Mouse (Mus musculus) skeletal muscle tissue, adult 2 months (tissue): ENCODE measurements at regions not wholly inside any gene's neighbourhood (a gene's known extent, or its start where the extent isn't known, plus 50 kb on each side); places are given as distances from the start of the nearest gene placed in this dataset.

Experiments used
- DNase-seq: peaks from one replicate; pipeline ENCODE4 v3.0.0-alpha.2; 2012; ENCODE audit warnings: low read depth, low spot score

DNA sequence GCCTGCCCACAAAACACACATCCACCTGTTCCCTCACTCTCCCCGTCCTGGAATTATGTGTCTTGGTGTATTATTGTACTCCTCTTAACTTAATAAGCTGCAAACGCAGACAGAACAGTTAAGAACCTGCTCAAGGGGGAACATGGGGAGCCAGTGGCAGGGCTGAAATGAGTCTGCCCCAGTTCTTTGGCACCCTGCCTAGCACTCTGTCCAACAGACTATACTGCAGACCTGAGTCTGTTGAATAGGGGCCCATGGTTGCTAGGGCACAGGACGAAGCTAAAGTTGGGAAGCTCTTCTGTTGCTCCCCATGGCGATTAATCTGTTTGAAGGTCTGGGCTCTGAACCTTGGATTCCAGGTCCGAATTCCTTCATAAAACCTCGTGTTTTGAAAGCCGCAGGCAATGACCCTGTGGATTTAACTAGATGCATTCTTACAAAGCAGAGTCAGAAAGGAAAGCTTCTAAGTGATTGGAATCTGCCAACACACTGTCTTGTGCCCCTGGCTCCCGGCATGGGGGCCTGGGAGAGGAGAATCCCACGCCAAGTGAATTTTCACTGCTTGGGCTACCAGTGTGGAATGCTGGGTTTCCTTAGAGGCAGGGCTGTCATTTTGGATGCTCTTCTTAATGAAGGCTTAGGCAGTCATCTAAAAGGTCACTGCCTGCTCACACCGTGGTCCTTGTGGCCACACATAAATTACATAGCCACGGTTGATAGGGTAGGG is 479.3 kb downstream of the Nedd1 start:
- DNase-seq, result no peak

DNA sequence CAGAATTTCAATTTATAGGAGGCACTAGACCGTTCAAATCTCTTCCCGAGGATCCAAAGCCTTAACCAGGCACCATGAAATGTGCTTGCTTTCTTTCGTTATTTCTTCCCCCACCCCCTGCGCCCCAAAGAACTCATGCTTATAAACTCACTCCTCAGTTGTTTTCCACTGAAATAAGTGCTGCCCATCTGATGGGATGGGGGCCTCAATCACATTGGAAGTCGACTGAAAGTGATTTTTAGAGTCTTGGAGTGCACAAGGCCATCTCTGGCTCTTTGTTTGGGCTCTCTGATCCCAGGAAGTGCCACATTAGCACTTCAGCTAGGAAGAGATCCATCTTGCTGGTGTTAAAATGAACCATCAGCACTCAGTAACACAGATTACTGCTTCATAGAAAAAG is 484.3 kb downstream of the Nedd1 start:
- DNase-seq, result no peak

DNA sequence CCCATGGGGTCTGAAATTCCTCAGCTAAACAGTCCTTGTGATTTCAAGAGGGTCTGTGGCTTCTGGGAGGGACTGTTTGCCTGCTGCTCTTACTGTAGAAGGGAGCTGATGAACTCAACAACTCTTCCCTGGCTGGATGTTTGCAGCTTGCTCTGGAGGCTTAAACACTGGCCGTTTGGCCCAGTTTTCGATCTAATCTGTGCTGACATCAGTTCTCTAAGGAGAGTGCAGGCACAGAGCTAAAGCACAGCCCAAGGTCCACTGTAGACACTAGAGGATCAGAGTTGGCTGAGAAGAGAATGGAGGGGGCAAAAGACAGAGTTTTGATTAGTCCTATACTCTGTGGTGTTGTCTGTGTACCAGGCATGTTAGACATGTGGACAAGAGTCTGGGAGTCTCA is 490.1 kb downstream of the Nedd1 start:
- DNase-seq, result no peak

DNA sequence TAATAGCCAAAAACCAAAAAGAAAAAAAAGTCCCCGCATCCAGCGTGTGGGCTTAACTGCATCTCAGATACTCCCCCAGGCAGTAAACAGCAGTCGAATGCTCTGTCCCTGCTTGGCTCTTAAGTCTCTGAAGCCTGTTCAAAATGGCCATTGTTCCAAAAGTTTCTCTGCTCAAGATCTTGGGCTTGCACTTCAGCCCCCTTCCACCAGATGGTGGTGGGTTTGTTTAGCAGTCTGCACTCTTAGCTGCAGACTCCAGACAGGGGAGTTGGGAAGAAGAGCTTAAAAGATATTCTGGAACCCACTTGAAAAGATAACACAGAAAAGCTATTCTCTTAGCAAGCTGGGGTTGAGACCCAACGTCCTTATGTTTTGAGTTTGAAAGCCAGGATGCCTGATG is 496.4 kb downstream of the Nedd1 start:
- no peak for DNase-seq

DNA sequence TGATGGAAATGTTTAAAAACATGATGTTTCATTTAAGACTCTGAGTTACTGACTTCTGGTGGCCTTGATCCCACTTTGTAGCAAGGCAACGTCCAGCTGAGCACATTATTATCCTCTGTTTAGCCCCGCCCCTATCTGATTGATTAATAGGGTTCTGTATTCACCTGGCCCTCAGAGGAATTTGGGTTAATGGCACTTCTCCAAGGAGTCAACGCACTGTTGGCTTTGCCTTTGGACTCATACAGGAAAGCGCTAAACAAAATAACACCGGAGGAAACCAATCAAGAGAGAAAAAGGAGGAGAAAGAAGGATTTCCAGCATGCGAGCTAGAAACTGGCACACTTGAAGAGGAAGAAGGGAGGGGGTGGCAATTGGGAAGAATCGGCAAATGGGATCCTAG is 497.1 kb downstream of the Nedd1 start:
- DNase-seq, result no peak

DNA sequence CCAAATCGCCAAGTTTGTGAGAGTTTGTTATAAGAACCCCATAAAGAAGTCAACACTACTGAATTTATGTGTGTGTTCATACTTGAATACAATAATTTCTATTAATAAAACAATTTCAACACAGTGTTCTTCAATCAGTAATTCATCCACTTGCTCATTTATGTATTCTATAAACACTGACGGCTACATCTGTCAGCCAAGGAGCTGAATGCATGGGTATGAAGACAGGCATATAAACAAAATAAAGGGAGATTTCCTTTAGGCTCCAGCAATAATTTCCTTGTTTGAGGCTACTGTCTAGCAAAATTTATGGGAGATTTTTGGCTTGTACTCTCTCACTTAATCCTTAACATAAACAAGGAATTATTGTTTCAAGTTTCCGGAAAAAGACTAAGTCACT is 502.9 kb downstream of the Nedd1 start:
- DNase-seq, result no peak

DNA sequence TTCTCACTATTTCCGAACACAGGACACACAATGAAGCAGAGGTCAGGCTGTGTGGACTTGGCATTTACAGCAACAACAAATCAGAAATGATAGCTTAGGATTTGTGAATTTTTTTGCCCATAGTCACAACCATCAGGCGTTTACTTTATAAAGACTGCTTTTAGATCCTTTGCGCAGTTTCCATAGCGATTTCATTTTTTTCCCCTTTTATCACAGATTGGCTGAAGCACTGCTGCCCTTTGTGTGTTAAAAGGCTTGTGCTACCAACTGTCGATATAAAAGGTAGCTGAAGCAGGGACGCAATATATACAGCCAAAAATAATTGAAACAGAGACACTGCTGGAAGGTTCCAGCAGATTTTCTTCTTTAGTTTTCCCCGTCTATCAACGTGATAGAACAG is 551.4 kb downstream of the Nedd1 start:
- DNase-seq, result no peak

DNA sequence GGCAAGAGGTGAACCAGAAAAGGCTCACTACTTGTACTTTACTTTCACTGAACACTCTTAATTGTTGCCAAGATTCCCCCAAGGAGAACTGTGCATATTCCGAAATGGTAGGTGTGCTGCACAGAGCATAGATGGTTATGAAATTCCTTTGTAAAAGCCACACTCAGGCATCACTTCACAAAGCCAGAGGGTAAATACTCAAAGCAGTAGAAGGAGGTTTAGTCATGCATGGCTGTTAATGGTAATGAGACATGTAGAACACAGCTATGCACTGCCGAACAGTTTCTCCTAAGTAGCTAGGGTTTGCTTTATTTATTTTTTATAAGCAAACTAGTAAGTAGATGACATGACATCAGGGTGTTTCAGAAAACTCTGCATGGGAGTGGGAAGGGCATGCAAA is 556.2 kb downstream of the Nedd1 start:
- DNase-seq, result no peak

DNA sequence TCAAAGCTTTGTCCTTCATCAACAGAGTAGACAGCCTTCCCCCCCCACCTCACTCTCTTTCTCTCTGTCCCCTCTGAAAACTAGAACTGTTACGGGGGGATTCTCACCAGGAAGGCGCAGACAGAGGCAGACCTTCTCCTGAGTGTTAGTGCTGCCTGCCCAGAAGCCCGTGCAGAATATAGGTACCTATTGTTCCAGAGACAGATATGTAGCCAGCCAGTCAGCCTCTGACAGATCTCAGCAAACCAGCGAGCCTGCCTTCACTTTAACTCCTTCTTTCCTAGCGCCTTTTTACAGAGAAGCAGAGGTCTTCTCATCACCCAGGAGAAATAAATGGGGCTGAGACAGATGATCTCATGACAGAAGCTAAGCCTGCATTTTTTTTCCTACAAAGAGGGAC is 557.2 kb downstream of the Nedd1 start:
- DNase-seq, result no peak

DNA sequence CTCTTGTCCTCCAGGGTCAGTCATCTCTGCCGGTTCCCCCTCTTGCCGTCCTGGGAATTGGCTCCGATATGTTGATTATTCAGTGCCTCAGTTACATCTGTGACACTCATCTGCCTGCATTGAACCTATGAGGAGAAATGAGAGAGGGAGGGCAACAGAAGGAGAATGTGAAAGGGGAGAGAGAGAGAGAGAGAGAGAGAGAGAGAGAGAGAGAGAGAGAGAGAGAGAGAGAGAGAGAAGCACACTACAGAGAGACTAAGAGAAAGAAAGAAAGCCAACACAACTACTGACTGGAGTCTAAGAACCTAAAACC is 557.6 kb downstream of the Nedd1 start:
- no peak for DNase-seq

DNA sequence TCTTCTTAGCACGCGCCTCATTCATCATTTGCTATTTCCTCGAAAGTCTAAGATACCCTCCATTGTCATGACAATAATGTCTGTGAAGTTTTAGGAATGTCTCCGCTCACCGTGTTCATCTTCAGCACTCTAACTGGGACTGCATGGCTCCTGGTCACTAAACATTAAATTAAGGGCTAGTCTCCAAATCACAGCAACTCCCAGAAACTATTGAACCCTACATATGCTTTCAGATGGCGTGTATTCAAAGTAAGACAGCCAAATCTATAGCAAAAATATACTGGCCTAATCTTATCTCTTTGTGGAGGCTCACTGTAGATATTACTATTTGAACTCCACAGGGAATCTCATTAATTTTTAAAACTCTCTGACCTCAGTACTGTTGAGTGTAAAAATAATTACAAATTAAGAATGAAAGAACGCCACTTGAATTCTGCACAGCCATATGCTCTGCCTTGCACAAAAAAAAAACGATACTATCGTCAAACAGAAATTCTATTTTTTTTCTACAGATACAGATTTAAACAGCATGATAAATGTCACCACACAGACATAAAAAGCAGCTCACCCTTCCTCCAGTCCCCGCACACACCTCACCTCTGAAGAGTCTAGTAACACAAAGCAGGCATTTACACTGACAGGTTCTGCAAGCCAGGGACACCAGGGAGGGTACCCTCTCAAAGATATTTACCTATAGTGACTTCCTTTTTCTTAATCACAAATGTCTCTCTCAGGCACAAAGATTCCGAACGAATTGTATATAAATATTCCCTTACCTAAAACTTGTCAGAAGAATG is 558.2 kb downstream of the Nedd1 start:
- no peak for DNase-seq

DNA sequence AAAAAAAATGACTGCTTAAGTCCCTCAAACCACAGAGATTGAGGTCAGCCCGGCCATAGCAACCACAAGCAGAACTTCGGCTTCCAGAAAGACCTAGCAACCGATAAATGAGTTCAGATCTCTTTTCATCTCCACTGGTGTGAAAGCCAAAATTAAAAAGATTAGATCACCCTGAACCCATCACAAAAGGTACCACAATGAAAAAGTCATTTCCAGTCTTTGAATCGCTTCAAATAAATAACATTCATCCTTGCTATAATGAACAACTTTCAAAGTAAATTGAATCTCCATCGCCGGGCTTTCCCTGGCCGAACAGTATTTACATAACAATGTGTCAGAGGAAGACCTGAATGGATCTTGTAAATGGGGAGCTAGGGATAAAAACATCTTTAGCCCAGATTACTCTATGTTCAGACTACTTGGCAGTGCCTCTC is 559.1 kb downstream of the Nedd1 start:
- DNase-seq, result no peak

DNA sequence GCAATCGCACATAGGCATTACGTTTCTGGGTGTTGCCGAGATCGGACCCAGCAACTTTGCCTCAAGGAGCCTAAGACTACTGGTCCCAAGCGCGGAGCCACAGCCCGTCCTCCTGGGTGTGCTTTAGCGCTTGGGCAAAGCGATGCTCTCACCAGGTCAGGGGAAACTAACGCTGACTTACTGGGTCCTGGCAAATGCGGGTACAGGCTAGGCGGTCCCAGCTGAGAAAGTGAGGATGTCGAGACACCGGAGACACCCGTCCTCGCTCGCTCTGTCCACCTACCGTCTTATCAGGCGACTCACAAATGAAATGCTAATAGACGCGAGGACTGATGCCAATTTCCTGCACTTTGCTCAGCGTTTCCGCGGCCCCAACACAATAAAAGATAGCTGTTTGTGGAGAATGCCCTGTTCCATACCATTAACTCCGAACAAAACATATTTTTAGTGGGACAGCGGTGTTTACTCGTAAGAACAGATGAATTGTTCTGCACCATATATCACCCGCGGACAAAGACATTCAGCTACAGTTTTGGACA is 559.7 kb downstream of the Nedd1 start:
- DNase-seq, result no peak

DNA sequence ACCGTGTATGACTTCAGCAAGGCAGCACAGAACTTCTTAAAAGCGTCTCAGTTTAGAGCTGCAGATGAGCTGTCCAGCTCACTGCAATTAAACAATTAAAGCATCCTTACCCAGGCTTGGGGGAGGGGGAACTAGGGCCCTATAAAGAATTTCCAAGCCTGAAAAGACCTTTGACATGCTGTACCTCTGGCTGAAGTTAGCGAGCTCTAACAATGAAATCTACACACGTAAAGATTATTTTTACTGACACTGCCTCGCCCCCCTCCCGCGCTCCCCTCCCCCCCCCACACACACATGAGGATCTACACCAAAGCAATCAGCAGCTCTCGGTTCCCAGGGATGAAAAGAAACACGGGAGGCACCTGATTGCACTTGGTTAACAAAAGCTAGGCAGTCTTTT is 560.7 kb downstream of the Nedd1 start:
- no peak for DNase-seq

DNA sequence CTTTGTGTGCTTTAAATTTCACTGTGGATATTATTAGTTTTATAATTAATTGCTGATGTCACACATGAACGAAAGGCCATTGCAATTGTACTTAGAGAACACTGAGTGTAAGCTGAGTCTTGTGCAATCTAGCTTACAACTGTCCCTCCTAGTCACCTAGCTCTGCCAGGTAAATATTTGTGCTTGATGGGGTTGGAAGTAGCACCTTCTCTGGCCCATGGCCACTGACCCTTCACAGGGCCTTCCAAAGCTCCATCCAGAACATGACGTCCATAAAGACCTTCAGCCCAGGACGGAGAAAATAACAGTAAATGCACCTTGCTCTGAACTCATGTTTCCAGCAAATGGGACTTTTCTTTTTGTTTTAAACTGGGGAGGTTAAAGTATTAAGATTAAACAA is 576.0 kb downstream of the Nedd1 start:
- DNase-seq, result no peak

DNA sequence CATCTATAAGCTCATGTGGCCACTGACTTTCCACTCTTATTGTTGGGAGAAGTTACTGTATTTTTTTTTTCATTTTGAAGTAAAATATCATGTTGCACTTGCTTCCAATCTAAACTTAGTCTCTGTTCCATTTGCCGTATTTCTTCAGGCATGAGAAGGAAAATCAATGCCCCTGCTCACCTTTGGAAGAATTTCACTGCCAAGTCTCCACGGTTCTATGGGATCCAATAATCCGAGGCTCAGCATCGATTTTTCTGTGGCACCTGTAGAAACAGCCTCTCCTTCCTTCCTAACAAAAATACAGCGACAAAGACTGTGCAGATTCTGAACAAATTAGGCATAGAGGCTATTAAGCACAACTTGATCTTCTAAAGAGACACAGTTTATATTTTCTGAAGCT is 586.7 kb downstream of the Nedd1 start:
- DNase-seq, result no peak

DNA sequence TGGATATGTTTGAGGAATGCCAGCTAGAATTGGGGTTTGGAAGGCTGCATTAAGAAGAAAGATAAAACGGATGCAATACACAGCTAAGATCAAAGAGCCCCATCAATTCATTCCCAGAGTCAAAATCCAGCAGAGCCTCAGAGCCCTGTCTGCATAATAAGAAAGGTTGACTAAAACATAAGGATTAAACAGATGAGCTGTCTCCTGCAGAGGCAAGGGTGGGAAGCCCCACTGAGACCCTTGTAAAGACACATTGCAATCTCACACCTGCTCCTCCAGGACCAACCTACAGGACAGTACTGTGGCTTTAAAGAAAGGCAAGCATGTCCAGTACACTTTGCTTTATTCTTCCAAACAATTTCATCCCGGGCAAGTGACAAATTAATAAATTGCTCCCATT is 609.4 kb downstream of the Nedd1 start:
- no peak for DNase-seq

DNA sequence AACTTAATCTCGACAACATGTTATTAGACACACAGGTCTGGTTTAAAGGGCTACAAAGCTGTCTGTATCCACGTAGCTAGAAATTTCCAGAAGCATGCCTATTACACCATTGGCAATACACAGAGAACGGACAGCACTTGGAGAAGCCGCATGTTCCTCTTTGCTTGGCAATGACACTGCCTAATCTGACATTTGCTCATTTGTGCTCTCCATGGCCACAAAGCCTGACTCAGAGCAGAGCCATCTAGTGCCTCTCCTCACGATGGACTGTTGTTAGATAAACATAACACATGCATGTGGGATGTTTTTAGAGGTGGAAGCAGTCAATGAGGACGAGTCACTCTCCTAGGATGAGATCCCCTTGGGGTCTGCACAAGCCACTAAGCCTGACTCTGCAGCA is 615.9 kb downstream of the Nedd1 start:
- no peak for DNase-seq

DNA sequence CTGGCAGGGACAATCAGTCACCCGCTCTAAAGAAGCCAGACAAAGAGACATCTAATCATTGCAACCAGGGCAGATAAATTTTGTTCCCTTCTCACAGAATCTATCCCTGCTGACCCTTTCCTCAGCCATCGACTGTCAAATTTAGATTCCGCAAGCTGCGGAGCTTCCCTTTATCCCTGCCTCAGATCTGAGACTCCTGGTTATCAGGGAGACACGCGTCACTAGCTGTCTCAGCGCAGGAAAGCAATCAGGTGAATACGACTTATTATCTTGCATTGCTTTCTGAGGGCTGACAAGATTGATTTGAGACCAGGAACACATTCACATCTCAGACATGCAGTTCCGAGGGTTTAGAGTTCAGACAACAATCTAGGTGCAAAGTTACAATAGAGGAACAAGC is 618.3 kb downstream of the Nedd1 start:
- no peak for DNase-seq

DNA sequence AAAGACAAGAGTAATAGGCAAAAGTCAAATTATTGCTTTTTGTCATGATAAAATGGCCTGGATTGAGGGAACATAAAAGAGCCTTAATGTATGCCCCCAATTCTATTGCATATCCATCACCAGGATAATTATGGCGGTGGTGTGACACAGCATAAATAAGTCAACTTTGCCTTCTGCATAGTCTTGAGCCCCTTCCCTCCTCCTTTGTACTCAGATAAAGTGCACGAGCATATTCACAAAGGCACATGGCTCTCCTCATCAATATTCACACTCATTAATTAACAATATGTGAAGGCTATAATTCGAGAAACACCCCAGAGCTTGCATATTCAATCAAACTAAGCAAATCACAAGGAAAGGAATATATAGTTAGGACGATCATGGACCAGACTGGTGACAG is 619.5 kb downstream of the Nedd1 start:
- DNase-seq, result no peak

DNA sequence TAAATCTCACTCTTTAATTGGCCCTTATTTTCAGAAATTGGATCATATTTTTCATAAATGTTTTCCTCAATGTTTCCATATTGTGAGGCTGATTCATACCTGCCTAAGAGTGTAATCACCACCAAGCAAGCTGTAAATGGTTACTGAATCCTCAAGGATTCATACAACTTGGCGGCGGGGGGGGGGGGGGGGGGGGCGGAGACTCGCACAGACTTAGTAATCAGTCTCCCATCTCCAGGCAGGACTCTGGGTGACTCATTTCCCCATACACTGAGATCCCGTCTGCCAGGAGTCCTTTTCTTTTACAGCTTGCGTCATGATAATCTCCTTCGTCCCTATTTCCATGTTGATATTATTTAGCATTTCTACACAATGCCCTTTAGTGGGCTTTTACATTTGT is 624.7 kb downstream of the Nedd1 start:
- DNase-seq, result no peak

DNA sequence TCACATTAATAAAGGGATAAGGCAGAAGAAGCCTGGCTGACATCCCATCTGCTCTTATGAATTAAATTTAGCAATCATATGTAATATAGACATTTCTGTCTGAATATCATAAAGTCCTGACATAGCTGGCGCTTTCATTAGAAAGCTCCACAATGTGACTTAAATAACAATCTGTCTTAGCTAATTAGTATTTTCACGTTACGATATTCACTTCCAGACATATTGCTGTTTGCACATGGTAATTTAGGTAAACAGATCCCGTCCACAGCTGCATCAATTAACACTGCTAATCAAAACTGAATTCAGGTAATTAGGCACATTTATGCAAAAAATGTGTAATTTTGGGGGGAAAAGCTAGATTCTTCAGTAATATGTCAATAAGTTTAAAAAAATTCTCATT is 625.1 kb downstream of the Nedd1 start:
- DNase-seq, result no peak
